Mouse (Mus musculus) layer of hippocampus, postnatal 36 days (tissue): ENCODE measurements around the gene Leprot. TPM values are rescaled to one million over a fixed set of nuclear protein-coding genes. Genes with fewer than 3 reads are reported as not detected.

Experiments
- DNase-seq, 2 experiments: peaks; one replicate each; pipeline ENCODE4 v3.0.0; 2022
- total RNA-seq, 2 experiments: library from RNA; stranded (reverse); gene quantifications; 2 replicates each; pipeline ENCODE4 v1.2.3; 2021

Leprot gene
- total RNA-seq, 2 experiments from 2014 or later: 26.3 to 27.9 TPM

GRCm38 (mm10) chr4:101664766-101665165 is 17.2 kb downstream of the Leprot start:
- no peak for DNase-seq

- no peak for DNase-seq
These were observed 21.6 kb downstream of the Leprot start for GRCm38 (mm10) chr4:101669161-101669560.

- no peak for DNase-seq
These were observed 22.3 kb downstream of the Leprot start for GRCm38 (mm10) chr4:101669811-101670210.

GRCm38 (mm10) chr4:101674790-101675189 is 27.3 kb downstream of the Leprot start:
- DNase-seq: no peak

GRCm38 (mm10) chr4:101675726-101676125 is 28.2 kb downstream of the Leprot start:
- no peak for DNase-seq

GRCm38 (mm10) chr4:101682620-101683019 is 35.1 kb downstream of the Leprot start:
- DNase-seq: no peak

- no peak for DNase-seq
These were observed 35.6 kb downstream of the Leprot start for GRCm38 (mm10) chr4:101683086-101683485.

- no peak for DNase-seq
These were observed 37.3 kb downstream of the Leprot start for GRCm38 (mm10) chr4:101684821-101685220.

- DNase-seq: no peak
These were observed 38.8 kb downstream of the Leprot start for GRCm38 (mm10) chr4:101686227-101686810.

GRCm38 (mm10) chr4:101689241-101689640 is 41.7 kb downstream of the Leprot start:
- DNase-seq: no peak

GRCm38 (mm10) chr4:101689645-101690044 is 42.1 kb downstream of the Leprot start:
- no peak for DNase-seq

GRCm38 (mm10) chr4:101692892-101693291 is 45.4 kb downstream of the Leprot start:
- peak; percentile 46 to 48 for DNase-seq

GRCm38 (mm10) chr4:101694529-101694928 is 47.0 kb downstream of the Leprot start:
- DNase-seq: no peak

GRCm38 (mm10) chr4:101697236-101697635 is 49.7 kb downstream of the Leprot start:
- no peak for DNase-seq

- DNase-seq: no peak
These were observed 51.9 kb downstream of the Leprot start for GRCm38 (mm10) chr4:101699423-101699822.

- DNase-seq: no peak
These were observed 53.5 kb downstream of the Leprot start for GRCm38 (mm10) chr4:101700892-101701640.

GRCm38 (mm10) chr4:101705325-101705724 is 57.8 kb downstream of the Leprot start:
- DNase-seq: no peak

- DNase-seq: no peak
These were observed 59.7 kb downstream of the Leprot start for GRCm38 (mm10) chr4:101707234-101707633.

- DNase-seq: no peak
These were observed 60.4 kb downstream of the Leprot start for GRCm38 (mm10) chr4:101707953-101708352.

Other genes with a start within 250 kb of the Leprot start
- 10 to 100 TPM; 78.1 to 95.3 TPM for gene Ak4, start 228.4 kb upstream of the Leprot start, total RNA-seq
- 100 to 1,000 TPM; 310 to 321 TPM for gene Dnajc6, start 151.1 kb upstream of the Leprot start, total RNA-seq
- gene Lepr, start 69.7 kb downstream of the Leprot start, total RNA-seq: 1 to 10 TPM; 1.9 to 3.0 TPM
- gene B020004J07Rik, start 196.3 kb downstream of the Leprot start, total RNA-seq: not detected
- not detected for gene C130073F10Rik, start 246.1 kb downstream of the Leprot start, total RNA-seq